Mouse (Mus musculus): Measurements from ENCODE around the gene Grik3.

Gene Grik3

GRCm38 (mm10) chr4:125492122-125492505 lies 1.6 kb downstream of the Grik3 start:
- DNase-seq (ENCODE audit: low read depth), result no peak

- no peak for DNase-seq (ENCODE audit: low read depth)
Observed at GRCm38 (mm10) chr4:125492706-125493105, 2.2 kb downstream of the Grik3 start.

GRCm38 (mm10) chr4:125493124-125493523 lies 2.6 kb downstream of the Grik3 start:
- DNase-seq (ENCODE audit: low read depth), result no peak

DNA sequence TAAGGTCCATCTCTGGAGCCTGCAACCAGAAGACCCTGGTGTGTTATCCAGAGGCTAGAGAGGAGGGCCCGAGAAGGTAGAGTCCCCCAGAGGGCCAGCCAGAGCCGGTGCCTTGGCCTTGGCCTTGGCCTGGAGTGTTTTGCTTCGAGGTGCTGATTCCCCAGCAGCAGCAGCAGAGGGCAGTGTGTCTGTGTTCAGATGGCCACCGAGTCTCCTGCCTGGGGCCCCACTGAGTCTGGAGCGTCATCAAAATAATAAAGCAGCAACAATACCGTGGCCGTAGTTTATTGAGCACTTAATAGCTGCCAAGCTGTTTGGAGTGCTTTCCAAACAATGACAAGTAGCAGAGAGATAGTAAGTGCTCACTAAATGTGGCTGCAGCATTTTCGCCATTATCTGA lies 5.0 kb downstream of the Grik3 start:
- DNase-seq (ENCODE audit: low read depth), result no peak

DNA sequence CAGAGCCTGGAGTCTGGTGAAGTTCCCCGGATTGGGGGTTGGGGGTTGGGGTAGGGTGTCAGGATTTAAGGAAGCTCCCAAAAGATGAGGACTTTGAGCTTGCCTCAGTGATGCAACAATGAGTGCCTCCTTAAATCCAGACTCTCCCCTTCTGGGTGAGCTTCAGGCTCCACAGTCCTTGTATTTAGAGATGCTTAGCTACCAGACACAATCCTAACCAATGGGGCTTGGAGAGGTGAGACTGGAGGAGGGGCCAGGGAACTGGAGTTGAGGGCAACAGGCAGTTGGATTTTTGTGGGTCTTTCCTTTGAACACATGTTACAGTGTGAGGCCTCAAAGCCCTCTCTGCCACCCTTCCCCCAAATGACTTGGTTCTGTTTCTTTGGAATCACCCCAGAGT lies 6.5 kb downstream of the Grik3 start:
- DNase-seq (ENCODE audit: low read depth), result no peak

DNA sequence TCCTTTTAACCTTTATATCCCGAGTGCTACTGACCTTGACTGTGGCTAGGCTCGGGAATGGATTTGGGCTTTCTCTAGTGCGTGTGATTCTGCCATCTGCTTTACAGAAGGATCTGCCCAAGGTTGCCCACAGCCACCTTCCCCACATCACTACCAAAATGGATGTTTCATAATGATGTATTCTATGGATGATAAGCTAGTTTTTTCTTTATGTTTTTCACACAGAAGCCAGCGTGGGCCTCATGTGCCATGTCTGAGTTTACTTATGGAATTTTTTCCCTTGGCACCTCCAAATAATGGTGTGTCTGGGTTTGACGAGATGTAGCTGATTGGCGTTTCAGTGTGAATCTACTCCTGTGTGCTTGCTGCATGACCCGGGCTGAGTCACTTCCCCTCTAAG lies 7.0 kb downstream of the Grik3 start:
- DNase-seq (ENCODE audit: low read depth), result no peak

- no peak for DNase-seq (ENCODE audit: low read depth)
Observed at GRCm38 (mm10) chr4:125498866-125499265, 8.4 kb downstream of the Grik3 start.

- DNase-seq (ENCODE audit: low read depth), result no peak
Observed at GRCm38 (mm10) chr4:125502861-125503260, 12.4 kb downstream of the Grik3 start.

- DNase-seq (ENCODE audit: low read depth), result no peak
Observed at GRCm38 (mm10) chr4:125512434-125512833, 21.9 kb downstream of the Grik3 start.

- no peak for DNase-seq (ENCODE audit: low read depth)
Observed at GRCm38 (mm10) chr4:125515646-125516045, 25.1 kb downstream of the Grik3 start.

DNA sequence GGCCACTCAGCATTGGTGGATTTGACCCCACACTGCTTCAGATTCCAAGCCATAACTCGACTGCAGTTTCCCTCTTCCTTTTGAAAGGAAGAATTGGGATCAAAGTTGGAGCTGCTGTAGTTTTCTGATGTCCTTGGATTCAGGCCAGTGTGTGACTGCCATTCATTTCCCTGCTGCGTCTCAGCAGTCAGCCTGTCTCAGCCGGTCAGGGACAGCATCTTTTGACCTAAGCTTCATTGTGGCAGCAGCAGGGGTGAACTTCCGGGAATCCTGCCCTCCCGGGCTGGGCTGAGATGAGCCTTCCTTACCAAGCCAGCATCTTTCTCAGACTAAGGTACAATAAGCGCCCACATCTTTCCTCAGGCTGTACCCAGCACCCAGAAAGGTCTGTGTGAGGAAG lies 26.1 kb downstream of the Grik3 start:
- DNase-seq (ENCODE audit: low read depth), result no peak

- DNase-seq (ENCODE audit: low read depth), result peak; percentile 16
Observed at GRCm38 (mm10) chr4:125518861-125519260, 28.4 kb downstream of the Grik3 start.

- DNase-seq (ENCODE audit: low read depth), result no peak
Observed at GRCm38 (mm10) chr4:125522931-125523330, 32.4 kb downstream of the Grik3 start.

DNA sequence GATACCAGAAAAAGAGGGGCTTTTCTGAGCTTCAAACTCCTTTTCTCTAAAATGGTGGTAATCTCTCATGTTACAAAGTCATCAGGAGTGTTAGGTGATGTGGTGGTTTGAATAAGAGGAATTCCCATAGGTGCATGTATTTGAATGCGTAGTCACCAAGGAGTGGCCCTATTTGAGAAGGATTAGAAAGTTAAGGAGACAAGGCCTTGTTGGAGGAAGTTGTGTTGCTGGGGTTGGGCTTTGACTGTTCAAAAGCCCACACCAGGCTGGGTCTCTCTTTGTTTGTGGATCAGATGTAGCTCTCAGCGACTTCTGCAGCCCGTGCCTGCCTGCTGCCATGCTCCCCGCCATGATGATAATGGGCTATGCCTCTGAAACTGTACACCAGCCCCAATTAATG lies 34.8 kb downstream of the Grik3 start:
- no peak for DNase-seq (ENCODE audit: low read depth)

GRCm38 (mm10) chr4:125526425-125526824 lies 35.9 kb downstream of the Grik3 start:
- DNase-seq (ENCODE audit: low read depth), result no peak

- no peak for DNase-seq (ENCODE audit: low read depth)
Observed at GRCm38 (mm10) chr4:125533965-125534364, 43.5 kb downstream of the Grik3 start.

- DNase-seq (ENCODE audit: low read depth), result no peak
Observed at GRCm38 (mm10) chr4:125534449-125534848, 43.9 kb downstream of the Grik3 start.

DNA sequence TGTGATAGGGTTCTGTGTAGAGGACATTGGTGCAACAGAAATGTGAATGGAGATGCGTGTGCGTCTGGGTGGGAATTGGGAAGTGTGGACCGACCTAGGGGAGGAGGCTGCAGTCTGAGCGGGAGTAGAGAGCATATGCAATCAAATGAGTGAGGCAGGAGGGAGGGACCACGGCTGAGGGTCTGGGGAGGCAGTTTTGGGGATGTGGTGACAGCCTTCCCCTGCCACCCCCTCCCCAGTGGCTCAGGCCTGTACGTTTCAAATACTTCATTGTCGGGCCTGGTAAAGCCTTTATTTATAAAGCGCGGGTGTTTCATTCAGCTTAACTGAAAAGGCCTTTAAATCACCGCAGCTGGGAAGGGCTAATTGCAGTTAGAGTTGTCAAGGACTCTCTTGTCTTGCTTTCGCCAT lies 44.5 kb downstream of the Grik3 start:
- DNase-seq (ENCODE audit: low read depth), result no peak

GRCm38 (mm10) chr4:125535465-125535864 lies 45.0 kb downstream of the Grik3 start:
- DNase-seq (ENCODE audit: low read depth), result no peak

DNA sequence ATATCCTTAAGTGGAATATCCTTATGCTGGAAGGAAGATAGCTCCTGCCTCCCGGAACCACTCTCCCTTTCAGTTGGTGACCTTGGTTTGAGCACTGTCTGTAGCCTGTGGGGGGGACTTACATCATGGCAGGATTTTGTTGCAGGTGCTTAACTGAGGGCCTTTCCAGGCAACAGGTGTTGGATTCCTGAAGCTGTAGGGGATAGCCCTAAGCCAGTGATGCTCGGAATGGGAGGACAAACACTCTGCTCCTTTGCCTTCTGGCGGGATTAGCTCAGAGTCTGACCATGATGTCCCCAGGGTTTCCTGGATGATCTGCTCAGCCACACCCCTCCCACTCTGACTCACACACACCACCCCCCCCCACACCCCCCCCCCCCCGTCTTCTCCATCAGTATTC lies 45.5 kb downstream of the Grik3 start:
- no peak for DNase-seq (ENCODE audit: low read depth)

GRCm38 (mm10) chr4:125538301-125538965 lies 47.9 kb downstream of the Grik3 start:
- DNase-seq (ENCODE audit: low read depth), result no peak

DNA sequence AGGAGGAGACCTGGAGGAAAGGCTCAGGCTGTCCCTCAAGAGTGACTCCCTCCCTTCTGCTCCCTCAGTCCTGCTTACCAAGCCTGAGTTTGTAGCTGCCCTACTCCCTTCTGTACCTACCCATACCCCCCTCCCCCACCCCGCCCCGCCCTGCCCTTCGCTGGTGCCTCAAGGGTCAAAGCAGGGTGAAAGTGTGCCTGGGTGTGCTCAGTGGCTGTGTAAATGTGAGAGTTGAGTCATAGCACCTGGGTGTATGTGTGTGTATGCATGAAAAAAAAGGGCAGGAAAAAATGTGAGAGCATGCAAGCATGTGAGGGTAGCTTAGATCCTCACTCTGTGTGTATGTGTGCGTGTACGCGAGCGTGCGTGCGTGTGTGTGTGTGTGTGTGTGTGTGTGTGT lies 49.1 kb downstream of the Grik3 start:
- no peak for DNase-seq (ENCODE audit: low read depth)

- DNase-seq (ENCODE audit: low read depth), result no peak
Observed at GRCm38 (mm10) chr4:125543171-125543570, 52.7 kb downstream of the Grik3 start.

DNA sequence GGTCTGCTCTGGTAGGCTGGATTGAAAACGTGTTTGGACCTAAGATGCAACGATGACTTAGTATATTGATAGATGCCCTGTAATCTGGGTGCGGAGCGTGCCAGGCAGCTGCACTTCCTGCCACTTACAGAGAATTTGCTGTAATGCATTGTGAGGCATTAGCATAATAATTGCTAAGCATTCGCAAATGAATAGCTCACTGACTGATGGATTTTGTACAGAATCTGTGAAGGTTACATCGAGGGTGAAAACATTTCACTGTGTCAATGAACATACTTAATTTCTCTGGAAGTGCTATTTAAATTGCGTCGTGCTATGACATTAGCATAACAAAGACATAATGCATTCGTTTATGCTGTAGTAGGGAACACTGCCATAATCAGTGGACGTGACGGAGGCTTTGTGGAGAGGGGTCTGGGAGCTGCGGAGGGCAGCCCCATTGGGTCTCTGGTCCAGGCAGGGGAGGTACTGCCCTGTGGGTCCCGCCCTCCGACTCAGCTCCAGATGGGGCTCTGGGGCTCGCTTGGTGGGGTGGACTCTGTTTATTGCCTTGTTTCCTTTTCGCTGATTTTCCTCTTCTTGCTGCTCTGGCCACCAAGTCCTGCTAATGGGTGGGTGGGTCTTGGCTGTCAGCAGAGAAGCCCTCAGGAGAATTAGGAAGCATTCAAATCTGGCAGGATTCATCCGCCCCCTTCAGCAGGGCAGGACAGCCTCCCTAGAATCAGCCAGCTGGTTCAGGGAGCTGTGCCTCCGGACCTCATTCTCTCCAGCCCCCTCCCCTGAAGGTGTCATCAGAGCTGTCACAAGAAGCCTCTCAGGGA lies 54.7 kb downstream of the Grik3 start:
- DNase-seq (ENCODE audit: low read depth), result no peak
